Mouse (Mus musculus) MEL (cell line): ENCODE measurements around the gene Cd83. TPM values are rescaled to one million over a fixed set of nuclear protein-coding genes. Genes with fewer than 3 reads are reported as not detected.

Experiments
- DNase-seq: peaks from one replicate; pipeline ENCODE4 v3.0.0; 2011; ENCODE audit warnings: low read depth, low spot score
- H3K27ac ChIP-seq: 2 replicates; pipeline ENCODE4 v1.5.1; 2012; ENCODE audit warnings: low read depth, mild to moderate bottlenecking, control low read depth, low read length, moderate library complexity; ENCODE audit not compliant: control insufficient read depth
- H3K27me3 ChIP-seq, 2 experiments: fragments of 150-350 bp in 1 of 2; sonication (generic) in 1 of 2; 2 replicates each; pipeline ENCODE4 v1.6.1; 2012; ENCODE audit warnings: low read length in 2 of 2, mild to moderate bottlenecking in 2 of 2, improper control_type of control experiment in 1 of 2, moderate library complexity in 1 of 2; ENCODE audit not compliant: insufficient read depth in 2 of 2, control insufficient read depth in 1 of 2
- H3K36me3 ChIP-seq, 2 experiments: 2 replicates each; pipeline ENCODE4 v1.6.1; 2012 to 2014; ENCODE audit warnings: low read length in 2 of 2, improper control_type of control experiment in 1 of 2, inconsistent platforms in 1 of 2, mild to moderate bottlenecking in 1 of 2; ENCODE audit not compliant: insufficient read depth in 2 of 2, control insufficient read depth in 1 of 2
- H3K4me1 ChIP-seq, 2 experiments: fragments of 150-350 bp in 1 of 2; sonication (generic) in 1 of 2; 2 replicates each; pipeline ENCODE4 v1.6.1; 2012; ENCODE audit warnings: low read length in 2 of 2, improper control_type of control experiment in 1 of 2, mild to moderate bottlenecking in 1 of 2; ENCODE audit not compliant: insufficient read depth in 2 of 2, control insufficient read depth in 1 of 2
- H3K4me3 ChIP-seq, 2 experiments: fragments of 150-350 bp in 1 of 2; sonication (generic) in 1 of 2; 2 replicates each; pipeline ENCODE4 v1.5.1; 2012; ENCODE audit warnings: low read depth in 2 of 2, low read length in 2 of 2, mild to moderate bottlenecking in 2 of 2, moderate library complexity in 2 of 2, control low read depth in 1 of 2, improper control_type of control experiment in 1 of 2; ENCODE audit not compliant: control insufficient read depth in 1 of 2, insufficient read depth in 1 of 2
- H3K79me2 ChIP-seq: 2 replicates; pipeline ENCODE4 v1.6.1; 2012; ENCODE audit warnings: mild to moderate bottlenecking, low read length, moderate library complexity; ENCODE audit not compliant: control insufficient read depth, poor library complexity, insufficient read depth
- H3K9ac ChIP-seq: 2 replicates; pipeline ENCODE4 v1.6.1; 2012; ENCODE audit warnings: low read depth, mild to moderate bottlenecking, control low read depth, low read length, moderate library complexity; ENCODE audit not compliant: control insufficient read depth, poor library complexity, severe bottlenecking
- H3K9me3 ChIP-seq: fragments of 150-350 bp; sonication (generic); replicated peaks from 2 replicates; pipeline ENCODE4 v1.6.1; 2012; ENCODE audit warnings: mild to moderate bottlenecking, low read length, improper control_type of control experiment, moderate library complexity; ENCODE audit not compliant: insufficient read depth
- CHD1 ChIP-seq: IDR thresholded peaks from 2 replicates; pipeline ENCODE4 v1.6.1; 2012; ENCODE audit warnings: low read depth, mild to moderate bottlenecking, inconsistent platforms, low read length, improper control_type of control experiment
- CHD2 ChIP-seq: IDR thresholded peaks from 2 replicates; pipeline ENCODE4 v1.6.1; 2011; ENCODE audit warnings: low read length, improper control_type of control experiment
- CTCF ChIP-seq, 3 experiments: IDR thresholded peaks in 2 of 3; conservative IDR thresholded peaks in 1 of 3; 2 replicates each; pipeline ENCODE4 v1.5.1; 2011 to 2012; ENCODE audit warnings: low read length in 3 of 3, low read depth in 2 of 3, mild to moderate bottlenecking in 2 of 3, improper control_type of control experiment in 1 of 3, inconsistent platforms in 1 of 3, mixed read lengths in 1 of 3, moderate library complexity in 1 of 3; ENCODE audit not compliant: control insufficient read depth in 1 of 3, insufficient read depth in 1 of 3, poor library complexity in 1 of 3, severe bottlenecking in 1 of 3
- E2F4 ChIP-seq: IDR thresholded peaks from 2 replicates; pipeline ENCODE4 v1.6.1; 2011; ENCODE audit warnings: low read depth, low read length, improper control_type of control experiment, borderline replicate concordance
- ELF1 ChIP-seq: IDR thresholded peaks from 2 replicates; pipeline ENCODE4 v1.6.1; 2014; ENCODE audit warnings: low read depth, mild to moderate bottlenecking, inconsistent platforms, low read length, improper control_type of control experiment, moderate library complexity
- GATA1 ChIP-seq: IDR thresholded peaks from 2 replicates; pipeline ENCODE4 v1.6.1; 2011; ENCODE audit warnings: low read depth, low read length, improper control_type of control experiment
- HCFC1 ChIP-seq: IDR thresholded peaks from 2 replicates; pipeline ENCODE4 v1.6.1; 2012; ENCODE audit warnings: low read depth, mild to moderate bottlenecking, inconsistent platforms, low read length, improper control_type of control experiment, moderate library complexity
- JUND ChIP-seq: IDR thresholded peaks from 2 replicates; pipeline ENCODE4 v1.6.1; 2011; ENCODE audit warnings: low read depth, mild to moderate bottlenecking, improper control_type of control experiment, low read length
- KAT2A ChIP-seq: conservative IDR thresholded peaks from 2 replicates; pipeline ENCODE4 v1.6.1; 2012; ENCODE audit warnings: low read depth, low read length, improper control_type of control experiment, inconsistent platforms
- MAFK ChIP-seq: IDR thresholded peaks from 2 replicates; pipeline ENCODE4 v1.6.1; 2011; ENCODE audit warnings: low read depth, mild to moderate bottlenecking, low read length, improper control_type of control experiment, borderline replicate concordance
- MAZ ChIP-seq: IDR thresholded peaks from 2 replicates; pipeline ENCODE4 v1.6.1; 2012; ENCODE audit warnings: low read depth, mild to moderate bottlenecking, inconsistent platforms, low read length, improper control_type of control experiment
- MYB ChIP-seq: IDR thresholded peaks from 2 replicates; pipeline ENCODE4 v1.6.1; 2011; ENCODE audit warnings: mild to moderate bottlenecking, low read depth, low read length, improper control_type of control experiment
- MYC ChIP-seq: IDR thresholded peaks from 2 replicates; pipeline ENCODE4 v1.6.1; 2011; ENCODE audit warnings: low read depth, mild to moderate bottlenecking, low read length, improper control_type of control experiment, moderate library complexity
- NELFE ChIP-seq: IDR thresholded peaks from 2 replicates; pipeline ENCODE4 v1.6.1; 2011; ENCODE audit warnings: low read depth, low read length, improper control_type of control experiment
- NRF1 ChIP-seq: IDR thresholded peaks from 2 replicates; pipeline ENCODE4 v1.6.1; 2014; ENCODE audit warnings: low read depth, mild to moderate bottlenecking, inconsistent platforms, low read length, improper control_type of control experiment, moderate library complexity; ENCODE audit not compliant: poor library complexity, insufficient read depth, severe bottlenecking
- POLR2AphosphoS2 ChIP-seq: IDR thresholded peaks from 2 replicates; pipeline ENCODE4 v1.6.1; 2011; ENCODE audit warnings: low read length, improper control_type of control experiment
- RCOR1 ChIP-seq: IDR thresholded peaks from 2 replicates; pipeline ENCODE4 v1.6.1; 2012; ENCODE audit warnings: low read depth, mild to moderate bottlenecking, inconsistent platforms, low read length, improper control_type of control experiment
- SMC3 ChIP-seq: IDR thresholded peaks from 2 replicates; pipeline ENCODE4 v1.6.1; 2011; ENCODE audit warnings: low read depth, low read length, improper control_type of control experiment
- TAL1 ChIP-seq: IDR thresholded peaks from 2 replicates; pipeline ENCODE4 v1.6.1; 2012; ENCODE audit warnings: mild to moderate bottlenecking, inconsistent platforms, low read length, moderate library complexity, mixed read lengths
- USF2 ChIP-seq, 2 experiments: IDR thresholded peaks; 2 replicates each; pipeline ENCODE4 v1.6.1; 2011 to 2012; ENCODE audit warnings: improper control_type of control experiment in 2 of 2, low read length in 2 of 2, borderline replicate concordance in 1 of 2, inconsistent platforms in 1 of 2, low read depth in 1 of 2, mild to moderate bottlenecking in 1 of 2; ENCODE audit not compliant: insufficient read depth in 1 of 2
- ZC3H11A ChIP-seq: IDR thresholded peaks from 2 replicates; pipeline ENCODE4 v1.6.1; 2012; ENCODE audit warnings: low read depth, mild to moderate bottlenecking, inconsistent platforms, low read length, improper control_type of control experiment
- polyA plus RNA-seq, 2 experiments: library from polyadenylated mRNA; stranded (reverse) in 1 of 2; unstranded in 1 of 2; fragments of >175 nt in 1 of 2; fragments of >200 nt in 1 of 2; gene quantifications; 2 replicates each; pipeline versions ENCODE4 v1.2.1 to v1.2.4; 2012; ENCODE audit warnings: low replicate concordance in 2 of 2, low read depth in 1 of 2; ENCODE audit not compliant: insufficient read length in 2 of 2, insufficient read depth in 1 of 2, missing spikeins in 1 of 2
- total RNA-seq: library from RNA; depleted of rRNA; stranded (reverse); fragments of 300-350 nt; gene quantifications from 2 replicates; pipeline ENCODE4 v1.2.3, GENCODE M21; 2012

The Cd83 gene
- total and polyA plus RNA-seq, 3 experiments = not detected

DNA sequence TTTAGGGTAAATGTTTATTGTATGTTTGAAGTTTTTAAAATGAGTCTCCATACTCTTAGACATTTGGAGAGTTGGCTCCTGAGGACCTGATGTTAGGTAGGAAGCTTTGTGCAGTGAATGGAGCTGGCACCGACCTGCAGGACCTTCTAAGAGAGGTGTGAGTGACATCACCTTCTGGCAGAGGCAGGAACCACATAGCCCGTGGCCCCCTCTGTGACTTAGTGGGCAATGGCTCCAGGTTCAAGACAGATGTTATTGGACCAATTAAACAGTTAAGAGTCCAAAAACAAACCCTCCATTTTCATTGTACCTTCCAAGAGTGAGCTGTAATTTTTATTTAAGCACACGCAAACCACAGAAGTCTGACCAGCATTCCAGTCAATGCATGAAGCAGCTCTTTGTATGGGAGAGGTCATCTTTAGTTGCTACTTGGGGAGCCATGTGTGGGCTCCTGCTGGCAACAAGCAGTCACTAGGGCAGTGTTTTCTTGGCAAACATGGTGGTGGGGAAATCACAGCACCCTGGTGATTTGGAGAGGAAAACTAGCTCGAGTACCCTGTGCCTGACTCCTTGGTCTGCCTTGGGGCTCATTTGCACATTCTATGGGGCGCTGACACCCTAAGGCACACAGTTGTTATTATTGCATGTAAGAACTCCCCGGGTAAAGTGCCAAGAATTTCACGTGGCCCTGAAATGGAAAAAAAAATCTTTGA, 33.9 kb downstream of the Cd83 start:
- no peaks in the 10 kb centered on the region for H3K36me3 ChIP-seq
- no peaks in the 10 kb centered on the region for H3K4me1 ChIP-seq

DNA sequence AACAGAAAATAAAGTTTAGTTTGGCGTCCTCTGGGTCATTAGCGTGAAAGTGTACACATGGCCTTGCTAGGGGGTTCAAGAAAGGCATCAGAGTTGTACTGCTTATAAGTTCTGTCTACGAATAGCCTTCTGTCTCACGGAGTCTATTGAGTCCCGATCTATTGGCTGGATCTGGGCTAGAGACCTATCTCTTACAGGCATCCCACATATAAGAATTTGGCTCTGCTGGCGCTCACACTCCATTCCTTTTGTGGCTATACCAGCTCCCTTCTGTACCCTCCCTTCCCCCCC, 34.4 kb downstream of the Cd83 start:
- no peak for DNase-seq
- Histone ChIP-seq H3K9me3 (no peaks in the 10 kb centered on the region), H3K4me3 (no peak overlapping the region), H3K4me1 (no peaks in the 10 kb centered on the region), H3K27me3 (no peaks in the 10 kb centered on the region)
- TF ChIP-seq NELFE (no peak), ELF1 (no peak), HCFC1 (no peak)
- TF ChIP-seq, all 39 proteins: peak for 0
- Histone ChIP-seq H3K9ac (no peak overlapping the region), H3K36me3 (no peaks in the 10 kb centered on the region), H3K79me2 (no peaks in the 10 kb centered on the region), H3K27ac (no peak overlapping the region)

More for the DNA sequence above, 33.9 kb downstream of the Cd83 start:
- Histone ChIP-seq H3K27me3 (no peaks in the 10 kb centered on the region), H3K9me3 (no peaks in the 10 kb centered on the region), H3K4me3 (no peak overlapping the region), H3K79me2 (no peaks in the 10 kb centered on the region), H3K9ac (no peak overlapping the region), H3K27ac (no peak overlapping the region)
- DNase-seq = no peak
- no peak for TF ChIP-seq MYB
- TF ChIP-seq RCOR1 = no peak
- no peak for TF ChIP-seq GATA1
- no peak for TF ChIP-seq USF2 (IDR thresholded peaks at IDR 0.05; ENCODE audit: borderline replicate concordance in 1 of 2, insufficient read depth in 1 of 2, low read depth in 1 of 2, low read length in 2 of 2)
- TF ChIP-seq CTCF (IDR thresholded peaks at IDR 0.05 in 2 of 3, conservative IDR thresholded peaks at IDR 0.05 in 1 of 3; ENCODE audit: control insufficient read depth in 1 of 3, insufficient read depth in 1 of 3, low read depth in 2 of 3, low read length in 3 of 3, poor library complexity in 1 of 3, severe bottlenecking in 1 of 3) = no peak
- TF ChIP-seq CHD1 = no peak
- TF ChIP-seq SMC3 = no peak
- TF ChIP-seq HCFC1 = no peak

DNA sequence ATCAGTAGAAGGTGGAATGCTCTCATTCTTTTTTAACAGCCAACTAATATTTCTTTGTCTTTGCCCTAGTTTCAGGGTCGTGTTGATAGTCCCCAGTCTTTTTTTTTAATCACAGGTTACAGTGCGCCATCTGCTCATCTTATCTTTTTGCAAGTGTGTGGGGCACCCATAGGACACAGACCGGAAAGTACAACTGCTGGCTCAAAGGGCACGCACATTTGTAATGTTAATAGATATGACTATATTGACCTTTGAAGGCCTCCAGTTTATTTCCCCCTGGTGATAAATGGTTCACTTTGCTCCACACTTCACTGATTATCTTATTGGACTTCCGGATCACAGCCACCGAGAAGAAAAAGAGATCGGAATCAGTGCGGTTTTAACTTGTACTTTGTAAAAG, 35.5 kb downstream of the Cd83 start:
- Histone ChIP-seq H3K36me3 (no peaks in the 10 kb centered on the region), H3K4me1 (no peaks in the 10 kb centered on the region), H3K9me3 (no peaks in the 10 kb centered on the region), H3K27ac (no peak overlapping the region), H3K79me2 (no peaks in the 10 kb centered on the region), H3K4me3 (no peak overlapping the region), H3K27me3 (no peaks in the 10 kb centered on the region), H3K9ac (no peak overlapping the region)
- TF ChIP-seq TAL1 (no peak), E2F4 (no peak), MYC (no peak), CHD2 (no peak), JUND (no peak), ZC3H11A (no peak), POLR2AphosphoS2 (no peak), NELFE (no peak), KAT2A (no peak), USF2 (IDR thresholded peaks at IDR 0.05; ENCODE audit: borderline replicate concordance in 1 of 2, insufficient read depth in 1 of 2, low read depth in 1 of 2, low read length in 2 of 2) (no peak), MAFK (no peak), MAZ (no peak), NRF1 (no peak)
- no peak for DNase-seq
